Mouse (Mus musculus) T-helper 2 cell (primary cell): ENCODE data around the gene Mpzl1.
"Not testable (repeated sequence)": the region's sequence is repeated elsewhere in the genome, so short reads cannot be mapped to it uniquely, and the experiment has no call there.

Experiments used
- in situ Hi-C: fragments of 300-600 bp; cut with MboI, MseI; formaldehyde crosslinking; loops from one replicate; pipeline ENCODE4 v1.15.1; 2025; ENCODE audit warnings: high pct_unique_total_duplicates

Mpzl1 gene

GRCm38 (mm10) chr1:165634151-165634884, at the start of gene Mpzl1:
Gene Mpzl1, minus strand, starts transcription at chr1:165634538.
- in situ Hi-C loops: no loop called here

GRCm38 (mm10) chr1:165682056-165682853, 47.9 kb upstream of the Mpzl1 start:
- in situ Hi-C loops: no loop called here

GRCm38 (mm10) chr1:165681045-165681794, 46.9 kb upstream of the Mpzl1 start:
- in situ Hi-C loops: no loop called here

GRCm38 (mm10) chr1:165680086-165680485, 45.7 kb upstream of the Mpzl1 start:
- in situ Hi-C loops: not testable (repeated sequence)

GRCm38 (mm10) chr1:165679618-165679997, 45.3 kb upstream of the Mpzl1 start:
- in situ Hi-C loops: no loop called here

GRCm38 (mm10) chr1:165678861-165679617, 44.7 kb upstream of the Mpzl1 start:
- in situ Hi-C loops: no loop called here

GRCm38 (mm10) chr1:165677558-165677957, 43.2 kb upstream of the Mpzl1 start:
- in situ Hi-C loops: no loop called here

- in situ Hi-C loops: no loop called here
Observed at GRCm38 (mm10) chr1:165676993-165677392, 42.7 kb upstream of the Mpzl1 start.

- in situ Hi-C loops: no loop called here
Observed at GRCm38 (mm10) chr1:165675167-165675566, 40.8 kb upstream of the Mpzl1 start.

GRCm38 (mm10) chr1:165672355-165672754, 38.0 kb upstream of the Mpzl1 start:
- in situ Hi-C loops: no loop called here

- in situ Hi-C loops: no loop called here
Observed at GRCm38 (mm10) chr1:165670056-165670455, 35.7 kb upstream of the Mpzl1 start.

- in situ Hi-C loops: no loop called here
Observed at GRCm38 (mm10) chr1:165668904-165669303, 34.6 kb upstream of the Mpzl1 start.

GRCm38 (mm10) chr1:165667380-165667779, 33.0 kb upstream of the Mpzl1 start:
- in situ Hi-C loops: no loop called here

GRCm38 (mm10) chr1:165666944-165667343, 32.6 kb upstream of the Mpzl1 start:
- in situ Hi-C loops: no loop called here

GRCm38 (mm10) chr1:165665758-165666157, 31.4 kb upstream of the Mpzl1 start:
- in situ Hi-C loops: no loop called here

- in situ Hi-C loops: loop anchor here (5.0 kb wide), 1 partner anchor 74 kb away; no protein-coding TSS in a partner anchor
Observed at GRCm38 (mm10) chr1:165663277-165663676, 28.9 kb upstream of the Mpzl1 start.

GRCm38 (mm10) chr1:165662426-165663192, 28.3 kb upstream of the Mpzl1 start:
- in situ Hi-C loops: loop anchor here (5.0 kb wide), 1 partner anchor 75 kb away; no protein-coding TSS in a partner anchor

- in situ Hi-C loops: loop anchor here (5.0 kb wide), 1 partner anchor 76 kb away; no protein-coding TSS in a partner anchor
Observed at GRCm38 (mm10) chr1:165661725-165662124, 27.4 kb upstream of the Mpzl1 start.

GRCm38 (mm10) chr1:165661191-165661590, 26.9 kb upstream of the Mpzl1 start:
- in situ Hi-C loops: loop anchor here (5.0 kb wide), 1 partner anchor 76 kb away; no protein-coding TSS in a partner anchor

- in situ Hi-C loops: loop anchor here (5.0 kb wide), 1 partner anchor 77 kb away; no protein-coding TSS in a partner anchor
Observed at GRCm38 (mm10) chr1:165660774-165661173, 26.4 kb upstream of the Mpzl1 start.
